Mouse (Mus musculus) limb, embryonic 11.5 days (tissue): ENCODE results near the gene Tmem253. TPM values are rescaled to one million over a fixed set of nuclear protein-coding genes. Genes with fewer than 3 reads are reported as not detected.

ENCODE experiments used
- ATAC-seq: fragments of 200-750 bp; cut with Nextera tagmentation; 2 replicates; pipeline ENCODE4 v1.8.0; 2017; ENCODE audit warnings: low read depth; ENCODE audit not compliant: insufficient number of reproducible peaks, low FRiP score, low TSS enrichment
- DNase-seq: peaks from one replicate; pipeline ENCODE4 v3.0.0-alpha.2; 2015; ENCODE audit warnings: low spot score
- H3K27ac ChIP-seq: fragments of 300-500 bp; sonication (generic); replicated peaks from 2 replicates; pipeline ENCODE4 v1.5.1; 2014; ENCODE audit warnings: low read depth, mild to moderate bottlenecking, low read length
- H3K27me3 ChIP-seq: fragments of 300-500 bp; sonication (generic); 2 replicates; pipeline ENCODE4 v1.6.1; 2014; ENCODE audit warnings: mild to moderate bottlenecking, low read length, mixed read lengths; ENCODE audit not compliant: control insufficient read depth, insufficient read depth
- H3K36me3 ChIP-seq: fragments of 300-500 bp; sonication (generic); 2 replicates; pipeline ENCODE4 v1.6.1; 2014; ENCODE audit warnings: mild to moderate bottlenecking, low read length, moderate library complexity, mixed read lengths; ENCODE audit not compliant: control insufficient read depth, insufficient read depth
- H3K4me1 ChIP-seq: fragments of 300-500 bp; sonication (generic); 2 replicates; pipeline ENCODE4 v1.6.1; 2014; ENCODE audit warnings: low read length, mixed read lengths; ENCODE audit not compliant: control insufficient read depth, insufficient read depth
- H3K4me2 ChIP-seq: fragments of 300-500 bp; sonication (generic); 2 replicates; pipeline ENCODE4 v1.6.1; 2014; ENCODE audit warnings: low read depth, mild to moderate bottlenecking, moderate library complexity; ENCODE audit not compliant: severe bottlenecking
- H3K4me3 ChIP-seq: fragments of 300-500 bp; sonication (generic); 2 replicates; pipeline ENCODE4 v1.5.1; 2014; ENCODE audit warnings: low read depth, low read length
- H3K9ac ChIP-seq: fragments of 300-500 bp; sonication (generic); 2 replicates; pipeline ENCODE4 v1.6.1; 2014; ENCODE audit warnings: mild to moderate bottlenecking, low read length
- H3K9me3 ChIP-seq: fragments of 300-500 bp; sonication (generic); 2 replicates; pipeline ENCODE4 v1.6.1; 2016; ENCODE audit warnings: low read length; ENCODE audit not compliant: control insufficient read depth
- WGBS: fragments of 180-500 bp; shearing (Covaris S2); extraction: QIAGEN DNeasy Blood & Tissue Kit; methylation state at CpG from one replicate; pipeline ENCODE4 v1.1.7; 2014; 5-methylcytosine and 5-hydroxymethylcytosine counted together
- polyA plus RNA-seq: library from polyadenylated mRNA; unstranded; fragments of >200 nt; fragmentation: Nextera tagmentation; extraction: Ambion mirVana; gene quantifications from 2 replicates; pipeline ENCODE4 v1.2.1, GENCODE M21; 2014

Gene Tmem253
- polyA plus RNA-seq, 1 experiment from 2014 or later = 1.3 TPM

DNA sequence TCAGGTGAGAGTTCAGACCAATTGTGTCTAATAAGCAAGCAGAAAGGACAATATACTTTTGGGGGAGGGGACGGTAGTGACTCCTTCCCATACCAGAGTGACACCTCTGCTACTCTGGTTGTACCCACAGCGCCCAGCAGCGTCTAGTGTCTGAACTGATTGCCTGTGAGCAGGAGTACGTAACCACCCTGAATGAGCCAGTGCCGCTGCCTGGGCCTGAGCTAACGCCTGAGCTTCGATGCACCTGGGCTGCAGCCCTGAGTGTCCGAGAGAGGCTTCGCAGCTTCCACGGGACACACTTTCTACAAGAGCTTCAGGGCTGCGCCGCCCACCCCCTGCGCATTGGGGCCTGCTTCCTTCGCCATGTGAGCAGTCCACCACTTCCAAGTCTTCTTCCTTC, 18.0 kb upstream of the Tmem253 start:
- DNase-seq (no peak), ATAC-seq (no peak)
- no peaks in the 10 kb centered on the region for H3K27me3 ChIP-seq
- H3K9ac ChIP-seq = no peak overlapping the region
- no peak overlapping the region for H3K27ac ChIP-seq
- H3K9me3 ChIP-seq = no peaks in the 10 kb centered on the region
- H3K4me3 ChIP-seq = no peak overlapping the region
- H3K36me3 ChIP-seq = peaks cover 29% of the 10 kb centered on the region
- WGBS = 88% methylated on average over 14 of the region's 14 CpGs
- no peaks in the 10 kb centered on the region for H3K4me1 ChIP-seq
- H3K4me2 ChIP-seq = no peak overlapping the region

DNA sequence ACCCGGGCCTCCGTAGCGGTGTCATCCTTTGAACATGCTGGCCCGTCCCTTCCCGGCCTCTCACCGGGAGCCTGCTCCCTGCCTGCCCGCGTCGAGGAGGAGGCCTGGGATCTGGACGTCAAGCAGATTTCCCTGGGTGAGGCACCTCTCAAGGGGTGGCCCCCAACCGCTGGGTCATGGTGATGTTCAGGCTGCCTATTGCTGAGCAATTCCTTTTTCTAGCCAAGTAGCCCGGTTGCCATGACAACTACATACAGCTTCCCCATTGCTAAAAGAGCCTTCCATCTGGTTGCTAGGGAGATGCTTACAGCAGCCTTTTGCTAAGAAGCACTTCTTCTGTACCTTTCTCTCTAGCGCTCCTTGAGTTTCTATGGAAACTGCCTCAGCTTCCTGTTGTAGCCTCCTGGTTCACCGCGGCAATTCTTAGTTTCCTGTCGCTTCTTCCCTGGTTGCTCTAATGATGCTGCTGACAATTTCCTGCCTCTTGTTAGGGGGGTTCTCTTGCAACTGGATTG, 11.4 kb upstream of the Tmem253 start:
- Histone ChIP-seq H3K27me3 (no peaks in the 10 kb centered on the region), H3K4me3 (no peak overlapping the region), H3K4me1 (peaks cover 4% of the 10 kb centered on the region), H3K27ac (no peak overlapping the region; the same call in 1 of the 2 replicates), H3K9ac (no peak overlapping the region; the same call in 1 of the 2 replicates), H3K36me3 (peaks cover 34% of the 10 kb centered on the region), H3K4me2 (no peak overlapping the region), H3K9me3 (no peaks in the 10 kb centered on the region)
- DNase-seq (no peak), ATAC-seq (no peak)
- 52% methylated on average over 16 of the region's 16 CpGs for WGBS

DNA sequence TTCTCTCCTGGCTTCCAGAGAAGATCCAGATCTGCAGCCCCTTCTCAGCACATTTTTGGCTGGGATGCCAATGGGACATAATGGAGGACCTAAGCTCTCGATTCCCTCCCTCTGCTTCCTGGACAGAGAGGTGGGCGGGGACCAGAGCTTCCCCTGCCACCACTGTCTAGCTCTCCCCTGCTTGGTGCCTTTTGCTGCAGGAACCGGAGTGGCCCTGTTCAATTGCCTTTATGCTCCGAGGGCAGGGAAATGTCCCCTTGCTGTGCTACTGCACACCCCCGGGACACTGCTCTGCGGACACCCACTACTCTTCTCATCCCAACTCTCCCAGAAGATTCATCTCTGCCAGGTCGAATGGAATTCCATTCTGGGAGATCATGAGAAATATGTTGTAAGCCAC, 10.3 kb upstream of the Tmem253 start:
- Histone ChIP-seq H3K9me3 (no peaks in the 10 kb centered on the region), H3K27ac (no peak overlapping the region), H3K9ac (no peak overlapping the region), H3K27me3 (no peaks in the 10 kb centered on the region), H3K4me2 (no peak overlapping the region), H3K4me1 (peaks cover 13% of the 10 kb centered on the region), H3K36me3 (peaks cover 30% of the 10 kb centered on the region), H3K4me3 (no peak overlapping the region)
- no peak for ATAC-seq
- WGBS = 77% methylated on average over 7 of the region's 7 CpGs
- DNase-seq = no peak

DNA sequence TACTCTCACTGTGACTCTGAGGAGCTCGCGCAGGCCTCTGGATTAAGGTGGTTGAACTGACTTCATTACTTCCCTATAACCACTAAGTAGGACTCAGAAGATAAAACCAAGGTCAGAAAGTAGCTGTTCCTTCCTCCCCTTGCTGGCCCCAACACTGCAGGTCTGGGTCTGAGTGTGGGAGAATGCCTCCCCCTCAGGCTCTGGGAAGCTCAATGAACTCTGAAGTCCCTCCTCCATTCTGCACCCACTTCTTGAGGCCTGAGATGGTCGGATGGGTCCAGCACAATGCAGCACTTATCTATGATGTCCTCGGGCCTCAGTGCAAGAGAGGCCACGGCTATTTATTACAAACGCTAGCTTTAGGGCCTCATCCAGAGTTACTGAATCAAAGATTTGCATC, 9.8 kb upstream of the Tmem253 start:
- H3K36me3 ChIP-seq = peaks cover 30% of the 10 kb centered on the region
- no peak for DNase-seq
- H3K9me3 ChIP-seq = no peaks in the 10 kb centered on the region
- no peak overlapping the region for H3K27ac ChIP-seq
- 91% methylated on average over 6 of the region's 6 CpGs for WGBS
- no peaks in the 10 kb centered on the region for H3K27me3 ChIP-seq
- H3K9ac ChIP-seq = no peak overlapping the region
- H3K4me1 ChIP-seq = peaks cover 17% of the 10 kb centered on the region
- no peak for ATAC-seq
- H3K4me2 ChIP-seq = no peak overlapping the region
- H3K4me3 ChIP-seq = no peak overlapping the region

DNA sequence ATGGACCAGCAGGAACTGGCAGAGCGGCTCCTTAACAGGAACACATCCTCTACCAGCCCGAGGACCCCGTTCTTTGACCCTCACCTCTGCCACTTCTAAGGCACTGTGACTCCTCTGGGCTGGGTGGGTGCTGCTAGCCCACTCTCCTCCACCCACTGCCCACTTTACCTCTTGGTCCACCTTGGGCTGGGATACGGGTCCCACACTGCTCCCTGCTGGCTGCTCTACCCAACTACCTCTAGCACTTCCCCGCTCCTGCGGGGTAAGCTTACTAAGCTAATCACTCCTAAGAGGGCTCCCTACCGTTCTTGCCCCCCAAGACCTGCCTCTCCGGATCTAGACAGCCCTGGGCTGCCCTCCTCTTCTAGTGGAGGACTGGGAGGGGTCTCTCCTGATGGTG, 9.2 kb upstream of the Tmem253 start:
- Histone ChIP-seq H3K27ac (no peak overlapping the region), H3K36me3 (peaks cover 30% of the 10 kb centered on the region), H3K27me3 (no peaks in the 10 kb centered on the region), H3K4me1 (peaks cover 21% of the 10 kb centered on the region), H3K4me3 (no peak overlapping the region), H3K9ac (0 out of 2 replicates have a peak overlapping the region, but pooled peaks have one; percentile 2), H3K4me2 (no peak overlapping the region), H3K9me3 (no peaks in the 10 kb centered on the region)
- DNase-seq = no peak
- WGBS = 75% methylated on average over 8 of the region's 8 CpGs
- no peak for ATAC-seq

DNA sequence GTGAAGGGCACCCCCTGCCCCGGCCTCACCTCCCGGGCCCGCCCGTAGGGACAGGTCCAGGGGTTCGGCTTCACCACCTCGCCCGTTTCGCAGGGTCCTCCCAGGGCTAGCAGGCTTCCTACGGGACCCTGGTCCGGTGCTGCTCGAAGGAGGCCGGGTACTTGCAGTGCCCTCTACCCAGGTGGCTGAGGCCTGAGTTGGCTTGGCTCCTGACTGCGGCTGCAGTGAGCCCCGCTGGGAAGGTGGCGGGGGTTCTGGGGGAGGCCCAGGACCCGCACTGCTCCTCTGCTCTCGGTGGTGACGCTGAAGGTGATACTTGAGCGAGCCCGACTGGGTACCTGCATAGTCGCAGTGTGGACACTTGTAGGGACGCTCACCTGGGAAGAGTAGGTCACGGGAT, 8.7 kb upstream of the Tmem253 start:
- H3K4me3 ChIP-seq = no peak overlapping the region
- ATAC-seq (no peak), DNase-seq (no peak)
- H3K27ac ChIP-seq = no peak overlapping the region
- 95% methylated on average over 23 of the region's 23 CpGs for WGBS
- H3K9ac ChIP-seq = no peak overlapping the region
- H3K9me3 ChIP-seq = no peaks in the 10 kb centered on the region
- H3K4me1 ChIP-seq = peaks cover 24% of the 10 kb centered on the region
- H3K36me3 ChIP-seq = peaks cover 30% of the 10 kb centered on the region
- H3K27me3 ChIP-seq = no peaks in the 10 kb centered on the region
- no peak overlapping the region for H3K4me2 ChIP-seq

DNA sequence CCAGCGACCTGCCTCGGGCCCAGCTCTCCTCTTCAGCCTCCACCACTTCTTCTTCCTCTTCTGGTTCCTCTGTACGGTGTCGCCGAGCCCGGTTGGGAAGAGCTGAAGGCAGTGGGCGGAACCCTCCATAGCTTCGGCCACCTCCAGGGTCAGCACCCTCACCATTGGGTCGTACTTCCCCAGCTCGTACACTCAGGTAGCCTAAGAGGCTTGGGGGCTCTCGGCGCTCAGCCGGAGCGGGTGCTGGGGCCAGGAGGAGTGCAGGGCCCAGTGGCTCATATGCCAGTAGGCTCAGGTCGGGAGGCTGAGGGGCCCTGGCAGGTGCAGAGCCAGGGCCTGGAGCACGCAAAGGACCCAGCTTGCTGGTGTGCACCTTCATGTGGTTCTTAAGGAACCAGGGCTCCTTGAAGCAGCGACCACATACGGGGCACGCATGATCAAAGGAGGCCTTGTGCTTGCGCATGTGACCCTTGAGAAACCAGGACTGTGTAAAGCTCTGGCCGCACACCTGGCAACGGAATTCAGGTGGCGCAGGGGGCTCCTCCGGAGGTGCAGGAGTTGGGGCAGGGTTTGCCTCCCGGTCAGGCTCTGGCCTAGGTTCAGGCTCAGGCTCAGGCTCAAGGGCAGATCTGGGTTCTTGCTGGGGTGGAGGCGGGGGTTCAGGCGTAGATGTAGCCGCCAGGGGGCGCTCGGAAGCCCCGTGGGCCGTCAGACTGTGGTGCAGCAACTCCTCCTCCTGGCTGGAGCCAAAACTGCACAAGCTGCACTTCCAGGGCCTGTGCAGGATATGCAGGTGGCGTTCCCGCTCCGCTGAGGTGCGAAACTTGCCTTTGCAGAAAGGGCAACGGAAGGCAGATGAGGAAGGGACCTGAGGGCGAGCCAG, 6.9 kb upstream of the Tmem253 start:
- Histone ChIP-seq H3K4me1 (peaks cover 33% of the 10 kb centered on the region), H3K27ac (peak overlapping the region; percentile 52; the same call in 1 of the 2 replicates), H3K27me3 (no peaks in the 10 kb centered on the region), H3K4me2 (peak overlapping the region; percentile 17; the same call in 1 of the 2 replicates), H3K9ac (peak overlapping the region; percentile 7; the same call in 1 of the 2 replicates), H3K4me3 (no peak overlapping the region), H3K36me3 (peaks cover 21% of the 10 kb centered on the region), H3K9me3 (no peaks in the 10 kb centered on the region)
- peak; percentile 95 for DNase-seq
- 55% methylated on average over 38 of the region's 38 CpGs for WGBS
- peak; percentile 52 for ATAC-seq

DNA sequence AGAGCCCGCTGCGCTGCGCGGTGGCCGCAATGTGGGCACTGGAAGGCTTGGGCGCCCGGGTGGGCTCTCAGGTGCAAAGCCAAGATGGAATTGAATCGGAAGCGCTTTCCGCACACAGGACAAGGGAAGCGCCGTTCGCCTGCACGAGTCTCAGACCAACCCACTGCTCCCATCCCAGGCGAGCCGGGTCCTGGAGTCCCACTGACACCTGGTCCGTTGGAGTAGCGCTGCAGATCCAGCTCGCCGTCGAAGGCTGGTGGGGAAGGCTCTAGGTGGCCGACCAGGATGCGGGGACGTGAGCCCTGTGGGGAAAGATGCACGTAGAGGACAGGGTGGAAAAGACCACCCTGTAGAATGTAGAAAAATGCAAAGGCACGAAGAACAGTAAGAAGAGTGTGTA, 6.1 kb upstream of the Tmem253 start:
- ATAC-seq = no peak
- no peak overlapping the region for H3K4me3 ChIP-seq
- DNase-seq = no peak
- WGBS = 49% methylated on average over 26 of the region's 26 CpGs
- H3K4me2 ChIP-seq = peak overlapping the region; percentile 17; the same call in 1 of the 2 replicates
- H3K27me3 ChIP-seq = no peaks in the 10 kb centered on the region
- no peaks in the 10 kb centered on the region for H3K9me3 ChIP-seq
- peak overlapping the region; percentile 52; the same call in 1 of the 2 replicates for H3K27ac ChIP-seq
- no peak overlapping the region for H3K9ac ChIP-seq
- peaks cover 32% of the 10 kb centered on the region for H3K4me1 ChIP-seq
- peaks cover 19% of the 10 kb centered on the region for H3K36me3 ChIP-seq
